Mouse (Mus musculus) midbrain, postnatal 0 days (tissue): ENCODE data around the gene Arl16. TPM values are rescaled to one million over a fixed set of nuclear protein-coding genes. Genes with fewer than 3 reads are reported as not detected.

Experiments
- ATAC-seq: fragments of 200-750 bp; cut with Nextera tagmentation; 2 replicates; pipeline ENCODE4 v1.8.0; 2017; ENCODE audit warnings: moderate number of reproducible peaks, mild to moderate bottlenecking, moderate TSS enrichment, moderate library complexity; ENCODE audit not compliant: low FRiP score
- DNase-seq: peaks from one replicate; pipeline ENCODE4 v3.0.0-alpha.2; 2015; ENCODE audit warnings: low spot score
- H3K27ac ChIP-seq: fragments of 300-500 bp; sonication (generic); 2 replicates; pipeline ENCODE4 v1.5.1; 2014; ENCODE audit warnings: low read depth, mild to moderate bottlenecking, low read length, mixed read lengths
- H3K27me3 ChIP-seq: fragments of 300-500 bp; sonication (generic); 2 replicates; pipeline ENCODE4 v1.6.1; 2014; ENCODE audit warnings: low read length, control low read depth, mixed read lengths; ENCODE audit not compliant: insufficient read depth
- H3K36me3 ChIP-seq: fragments of 300-500 bp; sonication (generic); 2 replicates; pipeline ENCODE4 v1.6.1; 2014; ENCODE audit warnings: low read length, control low read depth, mixed read lengths; ENCODE audit not compliant: insufficient read depth
- H3K4me1 ChIP-seq: fragments of 300-500 bp; sonication (generic); 2 replicates; pipeline ENCODE4 v1.6.1; 2014; ENCODE audit warnings: mild to moderate bottlenecking, control low read depth, antibody characterized with exemption, low read length, mixed read lengths; ENCODE audit not compliant: insufficient read depth
- H3K4me2 ChIP-seq: fragments of 300-500 bp; sonication (generic); 2 replicates; pipeline ENCODE4 v1.6.1; 2014; ENCODE audit warnings: low read depth, mild to moderate bottlenecking, low read length, mixed read lengths; ENCODE audit not compliant: poor library complexity, severe bottlenecking
- H3K4me3 ChIP-seq: fragments of 300-500 bp; sonication (generic); 2 replicates; pipeline ENCODE4 v1.5.1; 2014; ENCODE audit warnings: low read depth, mild to moderate bottlenecking, low read length, moderate library complexity
- H3K9ac ChIP-seq: fragments of 300-500 bp; sonication (generic); replicated peaks from 2 replicates; pipeline ENCODE4 v1.6.1; 2014; ENCODE audit warnings: mild to moderate bottlenecking, low read length, moderate library complexity, mixed read lengths; ENCODE audit not compliant: poor library complexity, severe bottlenecking
- H3K9me3 ChIP-seq: fragments of 300-500 bp; sonication (generic); 2 replicates; pipeline ENCODE4 v1.6.1; 2016; ENCODE audit warnings: low read length, control low read depth
- CTCF ChIP-seq: IDR thresholded peaks from 2 replicates; pipeline ENCODE4 v1.5.1; 2016; ENCODE audit warnings: antibody characterized with exemption, mild to moderate bottlenecking
- WGBS: fragments of 180-500 bp; shearing (Covaris S2); extraction: QIAGEN DNeasy Blood & Tissue Kit; methylation state at CpG from one replicate; pipeline ENCODE4 v1.1.7; 2014; 5-methylcytosine and 5-hydroxymethylcytosine counted together
- polyA plus RNA-seq: library from polyadenylated mRNA; unstranded; fragments of >200 nt; fragmentation: Nextera tagmentation; extraction: Ambion mirVana; gene quantifications from 2 replicates; pipeline ENCODE4 v1.2.1, GENCODE M21; 2015
- total RNA-seq: library from RNA; depleted of rRNA; stranded (reverse); fragments of >200 nt; gene quantifications from 2 replicates; pipeline ENCODE4 v1.2.3, GENCODE M21; 2014

Gene Arl16
- total and polyA plus RNA-seq, 2 experiments from 2014 or later: 65.7 to 72.6 TPM

DNA sequence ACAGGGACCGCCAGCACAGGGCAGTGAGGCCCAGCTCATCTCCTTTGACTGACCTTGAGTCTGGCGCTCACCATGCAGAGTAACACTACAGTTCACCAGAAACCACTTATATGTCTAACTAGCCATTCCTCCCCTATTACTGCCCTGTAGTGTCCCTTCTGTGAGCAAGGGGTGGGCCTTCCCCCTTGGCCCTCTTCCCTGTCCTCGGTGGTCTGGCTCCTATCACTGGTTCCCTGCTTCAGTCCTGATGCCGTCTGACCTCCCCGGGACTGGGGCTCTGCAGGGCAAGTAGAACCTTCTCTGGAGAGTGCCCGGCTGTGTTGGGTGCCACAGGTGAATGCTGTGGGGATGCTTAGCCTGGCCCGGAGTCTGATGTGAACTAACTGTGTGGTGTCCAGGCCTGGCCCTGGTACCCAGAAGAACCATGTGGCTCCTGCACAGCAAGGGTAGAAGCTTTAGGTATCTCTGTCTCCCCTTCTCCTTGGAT, 16.1 kb upstream of the Arl16 start:
- Histone ChIP-seq H3K4me2 (no peak overlapping the region), H3K27ac (peak overlapping the region; percentile 74), H3K27me3 (no peaks in the 10 kb centered on the region), H3K4me3 (no peak overlapping the region), H3K4me1 (peaks cover 3% of the 10 kb centered on the region; the same call in 1 of the 2 replicates), H3K9me3 (no peaks in the 10 kb centered on the region), H3K9ac (no peak overlapping the region), H3K36me3 (peaks cover 56% of the 10 kb centered on the region)
- no peak for TF ChIP-seq CTCF
- 91% methylated on average over 7 of the region's 7 CpGs for WGBS
- DNase-seq: no peak
- ATAC-seq: no peak

DNA sequence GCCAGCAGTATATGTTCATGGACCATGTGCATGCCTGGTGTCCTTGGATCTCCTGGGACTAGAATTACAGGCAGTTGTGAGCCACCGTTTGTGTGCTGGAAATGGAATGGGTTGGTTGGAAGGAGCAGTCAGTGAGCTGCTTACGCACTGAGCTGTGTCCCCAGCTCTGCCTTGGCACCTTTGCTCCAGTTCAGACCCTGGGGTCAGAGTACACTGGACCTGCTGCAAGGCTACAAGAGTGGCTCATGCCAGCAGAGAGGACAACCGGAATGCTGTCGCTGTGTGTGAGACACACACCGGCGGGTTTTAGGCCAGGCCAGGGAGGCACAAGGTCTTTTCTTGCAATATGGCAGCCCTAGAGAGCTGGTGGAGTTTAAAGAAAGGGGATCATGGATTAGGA, 4.6 kb upstream of the Arl16 start:
- DNase-seq: no peak
- 94% methylated on average over 6 of the region's 6 CpGs for WGBS
- no peak for TF ChIP-seq CTCF
- no peaks in the 10 kb centered on the region for H3K9me3 ChIP-seq
- ATAC-seq: no peak
- no peak overlapping the region for H3K9ac ChIP-seq
- peaks cover 59% of the 10 kb centered on the region for H3K36me3 ChIP-seq
- no peaks in the 10 kb centered on the region for H3K27me3 ChIP-seq
- no peak overlapping the region for H3K4me3 ChIP-seq
- peaks cover 6% of the 10 kb centered on the region; the same call in 1 of the 2 replicates for H3K4me1 ChIP-seq
- H3K4me2 ChIP-seq: no peak overlapping the region
- no peak overlapping the region for H3K27ac ChIP-seq

DNA sequence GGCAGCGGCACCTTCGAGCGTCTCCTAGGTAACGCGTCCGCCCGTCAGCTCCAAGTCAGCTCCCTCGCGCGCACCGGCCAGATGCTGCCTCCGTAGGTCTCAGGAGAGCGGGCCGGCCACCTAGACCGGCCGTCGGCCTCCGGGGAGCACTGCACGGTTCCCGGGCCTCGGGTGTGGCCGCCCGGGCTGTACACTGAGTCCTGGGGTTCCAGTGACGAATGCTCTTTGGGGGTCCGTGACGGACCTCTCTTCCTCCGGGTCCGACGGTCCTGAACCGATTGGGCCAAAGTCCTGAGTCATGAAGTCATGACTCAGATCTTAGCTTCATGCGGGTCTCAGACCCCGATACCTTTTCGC, 307 bp upstream of the Arl16 start:
- Histone ChIP-seq H3K9me3 (no peaks in the 10 kb centered on the region), H3K4me1 (peaks cover 15% of the 10 kb centered on the region; the same call in 1 of the 2 replicates), H3K36me3 (peaks cover 38% of the 10 kb centered on the region), H3K27me3 (no peaks in the 10 kb centered on the region), H3K27ac (peak overlapping the region; percentile 67), H3K4me2 (peak overlapping the region; percentile 92), H3K4me3 (peak overlapping the region; percentile 94), H3K9ac (peak overlapping the region; percentile 96)
- ATAC-seq: no peak
- no peak for TF ChIP-seq CTCF
- DNase-seq: no peak
- WGBS: under 1% methylated on average over 30 of the region's 33 CpGs

DNA sequence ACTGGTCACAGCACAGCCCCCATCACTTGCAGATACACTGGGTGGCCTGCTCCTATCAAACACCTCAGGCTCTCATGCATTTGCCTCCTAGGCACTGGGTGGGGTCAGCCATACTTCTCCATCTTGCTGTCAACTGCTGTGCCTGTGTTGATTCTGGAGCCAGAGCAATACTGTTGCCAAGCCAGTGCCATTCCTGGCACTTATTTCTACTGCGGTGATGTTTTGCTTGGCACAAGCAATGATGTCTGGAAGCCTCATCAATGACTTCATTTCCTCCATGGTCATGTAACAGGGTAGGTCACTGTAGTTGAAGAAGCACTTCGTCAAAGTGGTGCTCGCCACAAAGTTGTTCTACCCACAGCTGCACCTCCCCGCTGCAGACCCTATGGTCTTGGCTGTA, 1.9 kb downstream of the Arl16 start:
- TF ChIP-seq CTCF: no peak
- Histone ChIP-seq H3K27ac (no peak overlapping the region), H3K4me1 (peaks cover 15% of the 10 kb centered on the region; the same call in 1 of the 2 replicates), H3K9me3 (no peaks in the 10 kb centered on the region), H3K4me3 (no peak overlapping the region), H3K9ac (0 out of 2 replicates have a peak overlapping the region, but pooled peaks have one; percentile 37), H3K27me3 (no peaks in the 10 kb centered on the region), H3K4me2 (no peak overlapping the region), H3K36me3 (peaks cover 33% of the 10 kb centered on the region)
- ATAC-seq (no peak), DNase-seq (no peak)
- 96% methylated on average over 4 of the region's 4 CpGs for WGBS

DNA sequence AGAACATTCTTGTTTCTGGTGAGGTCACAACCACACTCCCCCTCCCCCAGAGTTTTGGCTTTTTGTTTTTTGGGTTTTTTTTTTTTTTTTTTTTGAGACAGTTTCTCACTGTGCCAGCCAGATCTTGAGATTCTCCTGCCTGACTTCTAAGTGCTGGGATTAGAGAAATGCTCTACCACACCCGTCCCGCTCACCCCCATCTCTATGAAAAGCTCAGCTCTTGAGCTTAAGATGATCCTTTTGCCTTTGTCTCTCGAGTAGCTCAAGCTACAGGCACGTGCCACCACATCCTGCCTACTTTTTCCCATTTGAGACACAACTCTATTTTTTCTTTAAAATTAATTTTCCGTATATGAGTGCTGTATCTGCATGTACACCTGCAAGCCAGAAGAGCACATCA, 3.0 kb downstream of the Arl16 start:
- H3K27ac ChIP-seq: no peak overlapping the region
- ATAC-seq (no peak), DNase-seq (no peak)
- H3K4me1 ChIP-seq: peaks cover 15% of the 10 kb centered on the region; the same call in 1 of the 2 replicates
- peaks cover 27% of the 10 kb centered on the region for H3K36me3 ChIP-seq
- 86% methylated on average over 5 of the region's 5 CpGs for WGBS
- no peak overlapping the region for H3K4me2 ChIP-seq
- no peak overlapping the region for H3K9ac ChIP-seq
- no peaks in the 10 kb centered on the region for H3K27me3 ChIP-seq
- H3K4me3 ChIP-seq: no peak overlapping the region
- H3K9me3 ChIP-seq: no peaks in the 10 kb centered on the region
- TF ChIP-seq CTCF: no peak

DNA sequence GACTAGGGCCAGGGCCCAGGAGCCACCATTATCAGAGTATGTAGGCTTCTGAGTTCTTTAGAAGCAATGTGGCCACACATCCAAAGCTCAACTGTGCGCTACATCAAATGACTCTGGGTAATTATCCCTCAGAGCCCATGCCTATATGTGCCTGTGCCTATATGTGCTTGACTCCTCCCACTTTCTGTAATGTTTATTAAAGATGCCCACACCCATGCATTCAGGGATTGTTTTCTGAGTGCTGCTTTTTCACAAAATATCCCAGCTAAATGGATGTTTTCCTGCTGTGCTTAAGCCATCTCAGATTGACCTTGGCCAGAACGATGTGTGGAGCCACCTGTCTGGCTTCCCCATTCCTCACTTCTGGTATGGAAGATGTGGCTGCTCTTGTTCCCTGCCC, 3.9 kb downstream of the Arl16 start:
- no peak overlapping the region for H3K4me3 ChIP-seq
- H3K27me3 ChIP-seq: no peaks in the 10 kb centered on the region
- TF ChIP-seq CTCF: no peak
- peaks cover 27% of the 10 kb centered on the region for H3K36me3 ChIP-seq
- no peak overlapping the region for H3K9ac ChIP-seq
- H3K27ac ChIP-seq: no peak overlapping the region
- 86% methylated on average over 2 of the region's 2 CpGs for WGBS
- DNase-seq (no peak), ATAC-seq (no peak)
- H3K9me3 ChIP-seq: no peaks in the 10 kb centered on the region
- H3K4me1 ChIP-seq: peaks cover 15% of the 10 kb centered on the region; the same call in 1 of the 2 replicates
- no peak overlapping the region for H3K4me2 ChIP-seq
